Mouse (Mus musculus) limb, embryonic 15.5 days (tissue): Measurements from ENCODE around the gene Pnn. TPM values are rescaled to one million over a fixed set of nuclear protein-coding genes. Genes with fewer than 3 reads are reported as not detected.
"Not testable (repeated sequence)": the region's sequence is repeated elsewhere in the genome, so short reads cannot be mapped to it uniquely, and the experiment has no call there.

Source experiments
- ATAC-seq: fragments of 200-750 bp; cut with Nextera tagmentation; 2 replicates; pipeline ENCODE4 v1.8.0; 2017; ENCODE audit warnings: low read depth, moderate TSS enrichment; ENCODE audit not compliant: insufficient number of reproducible peaks, low FRiP score, low TSS enrichment
- H3K27ac ChIP-seq: fragments of 300-500 bp; sonication (generic); 2 replicates; pipeline ENCODE4 v1.5.1; 2015; ENCODE audit warnings: moderate library complexity, mild to moderate bottlenecking, inconsistent platforms
- H3K27me3 ChIP-seq: fragments of 300-500 bp; sonication (generic); 2 replicates; pipeline ENCODE4 v1.6.1; 2015; ENCODE audit warnings: inconsistent platforms
- H3K36me3 ChIP-seq: fragments of 300-500 bp; sonication (generic); 2 replicates; pipeline ENCODE4 v1.6.1; 2015; ENCODE audit warnings: inconsistent platforms
- H3K4me1 ChIP-seq: fragments of 300-500 bp; sonication (generic); 2 replicates; pipeline ENCODE4 v1.6.1; 2015; ENCODE audit warnings: inconsistent platforms
- H3K4me2 ChIP-seq: fragments of 300-500 bp; sonication (generic); 2 replicates; pipeline ENCODE4 v1.6.1; 2015; ENCODE audit warnings: mild to moderate bottlenecking, inconsistent platforms
- H3K4me3 ChIP-seq: fragments of 300-500 bp; sonication (generic); 2 replicates; pipeline ENCODE4 v1.5.1; 2015; ENCODE audit warnings: mild to moderate bottlenecking, inconsistent platforms
- H3K9ac ChIP-seq: fragments of 300-500 bp; sonication (generic); 2 replicates; pipeline ENCODE4 v1.6.1; 2015; ENCODE audit warnings: inconsistent platforms
- H3K9me3 ChIP-seq: fragments of 300-500 bp; sonication (generic); 2 replicates; pipeline ENCODE4 v1.6.1; 2016; ENCODE audit warnings: inconsistent platforms
- WGBS: fragments of 180-500 bp; shearing (Covaris S2); methylation state at CpG from one replicate; pipeline ENCODE4 v1.1.7; 2015; 5-methylcytosine and 5-hydroxymethylcytosine counted together
- polyA plus RNA-seq: library from polyadenylated mRNA; unstranded; fragments of >200 nt; fragmentation: Nextera tagmentation; extraction: Ambion mirVana; gene quantifications from 2 replicates; pipeline ENCODE4 v1.2.1, GENCODE M21; 2015

Gene Pnn
- polyA plus RNA-seq, 1 experiment from 2014 or later: 103 TPM

- Histone ChIP-seq H3K36me3 (peaks cover 35% of the 10 kb centered on the region), H3K27ac (no peak overlapping the region), H3K27me3 (no peaks in the 10 kb centered on the region), H3K4me1 (peaks cover 9% of the 10 kb centered on the region), H3K4me3 (no peak overlapping the region), H3K4me2 (no peak overlapping the region), H3K9me3 (no peaks in the 10 kb centered on the region), H3K9ac (no peak overlapping the region)
- ATAC-seq: no peak
- 85% methylated on average over 4 of the region's 4 CpGs for WGBS
Observed at GRCm38 (mm10) chr12:59055196-59055850, 11.4 kb upstream of the Pnn start.

- peaks cover 33% of the 10 kb centered on the region for H3K36me3 ChIP-seq
- ATAC-seq: no peak
- WGBS: 95% methylated on average over 11 of the region's 11 CpGs
Observed at GRCm38 (mm10) chr12:59056222-59056621, 10.5 kb upstream of the Pnn start.

GRCm38 (mm10) chr12:59058242-59058641 lies 8.4 kb upstream of the Pnn start:
- H3K36me3 ChIP-seq: peaks cover 25% of the 10 kb centered on the region
- not testable (repeated sequence) for H3K4me2 ChIP-seq, H3K27me3 ChIP-seq, H3K27ac ChIP-seq, H3K9ac ChIP-seq, H3K4me1 ChIP-seq, ATAC-seq, H3K4me3 ChIP-seq, H3K9me3 ChIP-seq
- 88% methylated on average over 5 of the region's 5 CpGs for WGBS

More at GRCm38 (mm10) chr12:59056222-59056621, 10.5 kb upstream of the Pnn start:
- Histone ChIP-seq H3K9ac (no peak overlapping the region), H3K4me3 (no peak overlapping the region), H3K27ac (no peak overlapping the region), H3K9me3 (no peaks in the 10 kb centered on the region), H3K4me2 (no peak overlapping the region), H3K4me1 (peaks cover 10% of the 10 kb centered on the region), H3K27me3 (no peaks in the 10 kb centered on the region)

- Histone ChIP-seq H3K27me3 (no peaks in the 10 kb centered on the region), H3K4me1 (peaks cover 10% of the 10 kb centered on the region), H3K9me3 (no peaks in the 10 kb centered on the region), H3K9ac (peak overlapping the region; percentile 84), H3K4me3 (peak overlapping the region; percentile 79), H3K27ac (peak overlapping the region; percentile 93), H3K4me2 (peak overlapping the region; percentile 57), H3K36me3 (peaks cover 25% of the 10 kb centered on the region)
- no peak for ATAC-seq
- 48% methylated on average over 4 of the region's 4 CpGs for WGBS
Observed at GRCm38 (mm10) chr12:59060322-59060721, 6.4 kb upstream of the Pnn start.

- Histone ChIP-seq H3K9ac (peak within 1 kb of the TSS; percentile 84), H3K36me3 (peaks cover 23% of the 10 kb centered on the region), H3K4me1 (peaks cover 10% of the 10 kb centered on the region), H3K27ac (peak within 1 kb of the TSS; percentile 93), H3K9me3 (no peaks in the 10 kb centered on the region), H3K4me3 (peak within 1 kb of the TSS; percentile 79), H3K4me2 (peak within 1 kb of the TSS; percentile 57), H3K27me3 (no peaks in the 10 kb centered on the region)
- under 1% methylated on average over 48 of the region's 49 CpGs for WGBS
- ATAC-seq: peak; percentile 91
Observed at GRCm38 (mm10) chr12:59060993-59061595, 5.6 kb upstream of the Pnn start, which contains the start of gene Trappc6b. TSS of gene Trappc6b (minus strand) at chr12:59061472.

GRCm38 (mm10) chr12:59064837-59065236 lies 1.8 kb upstream of the Pnn start:
- no peak overlapping the region for H3K9ac ChIP-seq
- WGBS: 80% methylated on average over 8 of the region's 8 CpGs
- H3K4me1 ChIP-seq: peaks cover 4% of the 10 kb centered on the region
- no peaks in the 10 kb centered on the region for H3K9me3 ChIP-seq
- no peak for ATAC-seq
- H3K27me3 ChIP-seq: no peaks in the 10 kb centered on the region
- no peak overlapping the region for H3K4me3 ChIP-seq
- H3K36me3 ChIP-seq: peaks cover 16% of the 10 kb centered on the region
- no peak overlapping the region for H3K27ac ChIP-seq
- no peak overlapping the region for H3K4me2 ChIP-seq

- Histone ChIP-seq H3K4me3 (peak overlapping the region; percentile 98), H3K27ac (no peak overlapping the region), H3K4me1 (no peaks in the 10 kb centered on the region; the same call in 1 of the 2 replicates), H3K36me3 (peaks cover 24% of the 10 kb centered on the region), H3K4me2 (peak overlapping the region; percentile 54; the same call in 1 of the 2 replicates), H3K9ac (no peak overlapping the region), H3K27me3 (no peaks in the 10 kb centered on the region), H3K9me3 (no peaks in the 10 kb centered on the region)
- 70% methylated on average over 3 of the region's 3 CpGs for WGBS
- ATAC-seq: no peak
Observed at GRCm38 (mm10) chr12:59065776-59066175, 908 bp upstream of the Pnn start.

GRCm38 (mm10) chr12:59067095-59067494 lies 411 bp downstream of the Pnn start:
- Histone ChIP-seq H3K4me1 (no peaks in the 10 kb centered on the region; the same call in 1 of the 2 replicates), H3K9me3 (no peaks in the 10 kb centered on the region), H3K27ac (peak overlapping the region; percentile 90), H3K9ac (peak overlapping the region; percentile 100), H3K4me3 (peak overlapping the region; percentile 98), H3K4me2 (peak overlapping the region; percentile 68), H3K36me3 (peaks cover 36% of the 10 kb centered on the region), H3K27me3 (no peaks in the 10 kb centered on the region)
- WGBS: under 1% methylated on average over 41 of the region's 41 CpGs
- ATAC-seq: peak; percentile 36; the same call in 1 of the 2 replicates

- Histone ChIP-seq H3K36me3 (peaks cover 42% of the 10 kb centered on the region), H3K9ac (no peak overlapping the region), H3K4me3 (no peak overlapping the region), H3K4me1 (no peaks in the 10 kb centered on the region; the same call in 1 of the 2 replicates), H3K9me3 (no peaks in the 10 kb centered on the region), H3K4me2 (no peak overlapping the region), H3K27ac (no peak overlapping the region), H3K27me3 (no peaks in the 10 kb centered on the region)
- 94% methylated on average over 13 of the region's 13 CpGs for WGBS
- no peak for ATAC-seq
Observed at GRCm38 (mm10) chr12:59068791-59069190, 2.1 kb downstream of the Pnn start.

- H3K27me3 ChIP-seq: no peaks in the 10 kb centered on the region
- H3K36me3 ChIP-seq: peaks cover 48% of the 10 kb centered on the region
Observed at GRCm38 (mm10) chr12:59072286-59072685, 5.6 kb downstream of the Pnn start.

GRCm38 (mm10) chr12:59074052-59074451 lies 7.4 kb downstream of the Pnn start:
- H3K36me3 ChIP-seq: peaks cover 38% of the 10 kb centered on the region
- no peak for ATAC-seq
- no peaks in the 10 kb centered on the region for H3K27me3 ChIP-seq
- H3K27ac ChIP-seq: no peak overlapping the region
- 81% methylated on average over 3 of the region's 3 CpGs for WGBS
- H3K4me1 ChIP-seq: no peaks in the 10 kb centered on the region
- H3K4me2 ChIP-seq: no peak overlapping the region
- H3K4me3 ChIP-seq: no peak overlapping the region
- no peaks in the 10 kb centered on the region for H3K9me3 ChIP-seq
- no peak overlapping the region for H3K9ac ChIP-seq

More at GRCm38 (mm10) chr12:59072286-59072685, 5.6 kb downstream of the Pnn start:
- ATAC-seq: no peak
- no peaks in the 10 kb centered on the region; the same call in 1 of the 2 replicates for H3K4me1 ChIP-seq
- no peak overlapping the region for H3K4me3 ChIP-seq
- no peak overlapping the region for H3K9ac ChIP-seq
- no peak overlapping the region for H3K27ac ChIP-seq
- no peaks in the 10 kb centered on the region for H3K9me3 ChIP-seq
- H3K4me2 ChIP-seq: no peak overlapping the region
- 90% methylated on average over 11 of the region's 11 CpGs for WGBS

- no peak for ATAC-seq
- Histone ChIP-seq H3K9ac (no peak overlapping the region), H3K27me3 (no peaks in the 10 kb centered on the region), H3K9me3 (no peaks in the 10 kb centered on the region), H3K27ac (no peak overlapping the region), H3K36me3 (peaks cover 12% of the 10 kb centered on the region), H3K4me1 (no peaks in the 10 kb centered on the region), H3K4me2 (no peak overlapping the region), H3K4me3 (no peak overlapping the region)
- 90% methylated on average over 3 of the region's 3 CpGs for WGBS
Observed at GRCm38 (mm10) chr12:59076996-59077395, 10.3 kb downstream of the Pnn start.
